Mouse (Mus musculus): Measurements from ENCODE around the gene Tnrc18. TPM values are rescaled to one million over a fixed set of nuclear protein-coding genes. Genes with fewer than 3 reads are reported as not detected.

Gene Tnrc18
- total RNA-seq (2023; ENCODE audit: inconsistent age), result 100 to 121 TPM (median 110 TPM) in 4 replicates

DNA sequence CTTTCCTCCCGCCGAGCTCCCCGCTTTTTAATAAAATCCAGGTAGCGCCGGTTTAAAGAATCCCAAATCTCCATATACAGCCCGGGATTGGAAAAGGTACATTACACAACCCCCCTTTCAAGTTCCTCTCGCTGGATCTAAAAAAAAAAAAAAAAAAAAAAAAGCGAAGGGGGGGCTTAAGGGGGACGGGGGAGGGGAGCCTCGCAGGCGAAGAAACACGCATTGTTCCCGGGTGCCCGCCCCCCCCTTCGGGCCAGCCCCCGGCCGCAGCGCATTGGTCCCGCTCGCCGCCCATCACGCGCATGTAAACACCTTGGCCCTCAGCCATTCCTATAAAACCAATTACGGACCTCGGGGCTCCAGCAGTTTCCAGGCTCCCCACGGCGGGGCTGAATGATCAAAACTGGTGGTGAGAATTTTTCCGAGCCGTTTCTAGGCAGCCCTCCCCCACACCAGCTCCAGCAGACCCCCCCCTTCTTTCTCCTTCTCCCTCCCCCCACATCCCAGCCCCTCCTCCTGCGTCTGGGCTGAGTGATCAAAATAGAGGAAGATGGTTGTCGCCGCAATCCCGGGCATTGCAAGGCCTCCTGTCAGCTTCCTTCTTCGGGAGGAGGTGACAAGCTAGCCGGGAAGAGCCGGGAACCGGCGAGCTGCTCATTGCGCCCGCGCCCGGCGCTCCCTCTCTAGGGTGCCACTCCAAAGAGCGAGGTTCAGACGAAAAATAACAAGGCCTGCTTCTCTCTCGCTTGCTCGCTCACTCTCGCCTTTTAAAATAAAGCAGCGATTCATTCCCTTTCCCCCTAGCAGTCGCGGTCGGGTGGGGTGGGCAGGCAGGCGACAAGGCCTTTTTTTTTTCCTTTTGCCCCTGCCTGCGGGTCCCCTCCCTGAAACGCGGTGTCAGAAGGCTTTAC is at the start of gene Tnrc18:
Tnrc18 (minus strand) TSS at position 139 of the 911 bp plus-strand sequence.

DNA sequence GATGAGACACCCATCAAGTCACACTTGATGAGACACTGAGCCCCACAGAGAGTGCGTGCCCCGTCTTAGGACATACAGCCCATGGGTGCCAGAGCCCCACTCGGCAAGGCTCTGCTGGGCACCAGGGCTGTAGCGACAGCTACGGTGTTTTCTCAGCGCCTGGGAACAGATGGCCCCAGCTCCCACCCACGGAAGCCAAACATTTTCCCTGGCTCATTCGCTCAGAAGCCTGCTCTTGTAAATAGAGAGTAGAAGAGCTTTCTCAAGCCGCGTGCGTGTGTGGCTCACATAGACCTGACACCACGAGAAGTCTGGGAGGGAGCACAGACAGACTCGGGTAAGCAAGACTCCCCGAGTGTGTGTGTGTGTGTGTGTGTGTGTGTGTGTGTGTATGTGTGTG is 125.2 kb downstream of the Tnrc18 start, which contains the start of gene Slc29a4:
Slc29a4 (plus strand) TSS at position 265 of the 400 bp plus-strand sequence.

Other genes starting within 250 kb of the Tnrc18 start
- gene Mmd2, start 208.9 kb downstream of the Tnrc18 start, total RNA-seq (2023; ENCODE audit: inconsistent age), result not detected in 4 replicates
- 63.9 to 72.9 TPM (median 69.7 TPM) in 4 replicates for gene Wipi2, start 190.0 kb downstream of the Tnrc18 start, total RNA-seq (2023; ENCODE audit: inconsistent age)
- 2.8 to 4.7 TPM (median 3.7 TPM) in 4 replicates for gene Slc29a4, start 125.2 kb downstream of the Tnrc18 start, total RNA-seq (2023; ENCODE audit: inconsistent age)
- 8.8 to 9.8 TPM (median 9.2 TPM) in 4 replicates for gene Fbxl18, start 77.8 kb upstream of the Tnrc18 start, total RNA-seq (2023; ENCODE audit: inconsistent age)
- gene Actb, start 89.1 kb upstream of the Tnrc18 start, total RNA-seq (2023; ENCODE audit: inconsistent age), result 8,286 to 8,752 TPM (median 8,391 TPM) in 4 replicates
- 1.4 to 1.7 TPM (median 1.7 TPM) in 4 replicates for gene Fscn1, start 142.7 kb upstream of the Tnrc18 start, total RNA-seq (2023; ENCODE audit: inconsistent age)